In genomic region chr2:163236057-163236456, GRCm38 (mm10) we compare ENCODE assay signal across 9 mouse cellular contexts. TPM values are rescaled to one million over a fixed set of nuclear protein-coding genes. Genes with fewer than 3 reads are reported as not detected.
DNase-seq lines count a peak whose midpoint lies in the region; ATAC-seq and TF ChIP-seq lines count a peak whose summit lies in the region.
"Had no signal": no experiment of that assay in that cellular context is flagged by ENCODE, and none has a peak within 500 bp of the region (broad histone marks: within the 10 kb centered on the region; RNA-seq: fewer than 3 reads in every experiment).

No protein-coding gene starts in this region.

- peak; percentile 38; the same call in 1 of the 2 replicates for ATAC-seq in forebrain, postnatal 0 days
- no peak for ATAC-seq in intestine, embryonic 15.5 days

- H3K4me2 ChIP-seq in forebrain, postnatal 0 days (ENCODE audit: low read depth) = no peak overlapping the region
- no peak overlapping the region for H3K4me2 ChIP-seq in intestine, embryonic 15.5 days (replicated peaks)

- H3K4me3 ChIP-seq in forebrain, postnatal 0 days (ENCODE audit: low read depth, low read length) = no peak overlapping the region
- no peak overlapping the region for H3K4me3 ChIP-seq in intestine, embryonic 15.5 days (replicated peaks)

- no peaks in the 10 kb centered on the region for H3K9me3 ChIP-seq in forebrain, postnatal 0 days (ENCODE audit: low read length)
- no peaks in the 10 kb centered on the region for H3K9me3 ChIP-seq in intestine, embryonic 15.5 days

- 27% methylated on average over 7 of the region's 7 CpGs for WGBS in forebrain, postnatal 0 days
- 61% methylated on average over 7 of the region's 7 CpGs for WGBS in intestine, embryonic 15.5 days

- no peak overlapping the region for H3K27ac ChIP-seq in forebrain, postnatal 0 days (ENCODE audit: low read depth, low read length)
- no peak overlapping the region for H3K27ac ChIP-seq in intestine, embryonic 15.5 days

- H3K4me1 ChIP-seq in forebrain, postnatal 0 days (ENCODE audit: insufficient read depth) = peaks cover 25% of the 10 kb centered on the region
- H3K4me1 ChIP-seq in intestine, embryonic 15.5 days (replicated peaks) = peaks cover 9% of the 10 kb centered on the region

- H3K9ac ChIP-seq in forebrain, postnatal 0 days = no peak overlapping the region
- H3K9ac ChIP-seq in intestine, embryonic 15.5 days = no peak overlapping the region

- H3K36me3 ChIP-seq in forebrain, postnatal 0 days (ENCODE audit: insufficient read depth) = no peaks in the 10 kb centered on the region
- no peaks in the 10 kb centered on the region for H3K36me3 ChIP-seq in intestine, embryonic 15.5 days

- no peak for TF ChIP-seq CTCF in forebrain, postnatal 0 days (IDR thresholded peaks at IDR 0.05; ENCODE audit: low read depth)

- DNase-seq in kidney, postnatal 4 days = peak; percentile 19 to 21
- no peak for DNase-seq in kidney, adult 11 months
- DNase-seq in adipocyte (ENCODE audit: low spot score) = peak; percentile 48
- DNase-seq in forebrain, postnatal 0 days = peak; percentile 57
- peak; percentile 65 for DNase-seq in lung, postnatal 36 days
- no peak for DNase-seq in natural killer cell, adult 2 months (ENCODE audit: low spot score in 2 of 2)
- no peak for DNase-seq in cerebellum, postnatal 36 days
- DNase-seq: heart, postnatal 14 days had no signal

- no peaks in the 10 kb centered on the region; the same call in none of the 2 replicates for H3K27me3 ChIP-seq in forebrain, postnatal 0 days (ENCODE audit: insufficient read depth, low read length)
- H3K27me3 ChIP-seq in intestine, embryonic 15.5 days (replicated peaks) = peaks cover 5% of the 10 kb centered on the region

RNA-seq across cellular contexts. Expression of gene Tox2, which starts 33.1 kb away (rescaled TPM):
- total RNA-seq in forebrain, postnatal 0 days (2014; rRNA removed) = 2.8 and 8.0 TPM in 2 replicates
- 21.0 and 35.2 TPM in 2 replicates for polyA plus RNA-seq in forebrain, postnatal 0 days (2015; fragmentation: Nextera tagmentation; extraction: Ambion mirVana)
- 5.0 and 6.1 TPM in 2 replicates for polyA plus RNA-seq in intestine, embryonic 15.5 days (2015; fragmentation: Nextera tagmentation; extraction: Ambion mirVana)

Comparison
In these comparisons a context has a peak if more than half of its experiments do, and no peak if none do; other contexts are left out.
1. DNase-seq: peak in kidney, postnatal 4 days (2 of 2), adipocyte (single experiment), forebrain, postnatal 0 days (single experiment) and lung, postnatal 36 days (single experiment); none in kidney, adult 11 months (single experiment), natural killer cell, adult 2 months (0 of 2) and cerebellum, postnatal 36 days (0 of 2).